Mouse (Mus musculus) layer of hippocampus, postnatal 25 days (tissue): ENCODE results near the gene Coq10b. TPM values are rescaled to one million over a fixed set of nuclear protein-coding genes. Genes with fewer than 3 reads are reported as not detected.
"Not testable (repeated sequence)": the region's sequence is repeated elsewhere in the genome, so short reads cannot be mapped to it uniquely, and the experiment has no call there.

Experiments used
- DNase-seq, 2 experiments: peaks; one replicate each; pipeline ENCODE4 v3.0.0; 2022; ENCODE audit warnings: mixed read lengths in 2 of 2, low spot score in 1 of 2; ENCODE audit errors: extremely low spot score in 1 of 2
- total RNA-seq, 2 experiments: library from RNA; stranded (reverse); gene quantifications; 2 replicates each; pipeline ENCODE4 v1.2.3; 2021

The Coq10b gene
- total RNA-seq, 2 experiments from 2014 or later, result 17.9 to 19.7 TPM

GRCm38 (mm10) chr1:55055322-55056115 is 2.9 kb downstream of the Coq10b start:
- no peak for DNase-seq

GRCm38 (mm10) chr1:55058383-55058782 is 5.8 kb downstream of the Coq10b start:
- DNase-seq, result not testable (repeated sequence)

GRCm38 (mm10) chr1:55061099-55061498 is 8.5 kb downstream of the Coq10b start:
- no peak for DNase-seq

GRCm38 (mm10) chr1:55061772-55062171 is 9.2 kb downstream of the Coq10b start:
- no peak for DNase-seq

- not testable (repeated sequence) for DNase-seq
Observed at GRCm38 (mm10) chr1:55072328-55072727, 19.8 kb downstream of the Coq10b start.

- no peak for DNase-seq
Observed at GRCm38 (mm10) chr1:55074757-55075156, 22.2 kb downstream of the Coq10b start.

- no peak for DNase-seq
Observed at GRCm38 (mm10) chr1:55075652-55076394, 23.3 kb downstream of the Coq10b start.

- no peak for DNase-seq
Observed at GRCm38 (mm10) chr1:55076395-55076743, 23.8 kb downstream of the Coq10b start.

- no peak for DNase-seq
Observed at GRCm38 (mm10) chr1:55076849-55077516, 24.4 kb downstream of the Coq10b start.

- no peak for DNase-seq
Observed at GRCm38 (mm10) chr1:55079677-55080076, 27.1 kb downstream of the Coq10b start.

- DNase-seq, result no peak
Observed at GRCm38 (mm10) chr1:55082106-55082505, 29.5 kb downstream of the Coq10b start.

GRCm38 (mm10) chr1:55085781-55086366 is 33.3 kb downstream of the Coq10b start:
- no peak for DNase-seq

GRCm38 (mm10) chr1:55086868-55087400 is 34.4 kb downstream of the Coq10b start:
- no peak for DNase-seq

GRCm38 (mm10) chr1:55087401-55087904 is 34.9 kb downstream of the Coq10b start:
- peak in 1 of 2 experiments; percentile 37 for DNase-seq

GRCm38 (mm10) chr1:55087932-55088610 is 35.5 kb downstream of the Coq10b start, which contains the start of the genes Hspe1 and Hspd1:
Hspe1 (plus strand) TSS chr1:55088132.
Hspd1 (minus strand) TSS chr1:55088243.
- peak; percentile 96 to 98 for DNase-seq

- DNase-seq, result no peak
Observed at GRCm38 (mm10) chr1:55088611-55089497, 36.3 kb downstream of the Coq10b start.

- no peak for DNase-seq
Observed at GRCm38 (mm10) chr1:55089498-55090064, 37.0 kb downstream of the Coq10b start.

GRCm38 (mm10) chr1:55092056-55092455 is 39.5 kb downstream of the Coq10b start:
- no peak for DNase-seq
